Mouse (Mus musculus): ENCODE data around the gene Clcc1. TPM values are rescaled to one million over a fixed set of nuclear protein-coding genes. Genes with fewer than 3 reads are reported as not detected.

The Clcc1 gene
- polyA plus RNA-seq, 1 experiment, result 18.6 TPM

- Histone ChIP-seq H3K27ac (replicated peaks; ENCODE audit: low read depth, low read length) (no peak overlapping the region), H3K4me3 (ENCODE audit: insufficient read depth, low read depth, low read length) (no peak overlapping the region), H3K4me1 (ENCODE audit: control insufficient read depth, insufficient read depth, insufficient read length, low read length) (no peaks in the 10 kb centered on the region)
These were observed 32.0 kb downstream of the Clcc1 start for GRCm38 (mm10) chr3:108685701-108686100.

- H3K27ac ChIP-seq (replicated peaks; ENCODE audit: low read depth, low read length), result no peak overlapping the region
- H3K4me1 ChIP-seq (ENCODE audit: control insufficient read depth, insufficient read depth, insufficient read length, low read length), result no peaks in the 10 kb centered on the region
These were observed 35.3 kb downstream of the Clcc1 start for GRCm38 (mm10) chr3:108689015-108689441.

GRCm38 (mm10) chr3:108689446-108689845 is 35.7 kb downstream of the Clcc1 start:
- Histone ChIP-seq H3K4me3 (ENCODE audit: insufficient read depth, low read depth, low read length) (no peak overlapping the region), H3K27ac (replicated peaks; ENCODE audit: low read depth, low read length) (no peak overlapping the region), H3K4me1 (ENCODE audit: control insufficient read depth, insufficient read depth, insufficient read length, low read length) (no peaks in the 10 kb centered on the region)

More at GRCm38 (mm10) chr3:108689015-108689441, 35.3 kb downstream of the Clcc1 start:
- H3K4me3 ChIP-seq (ENCODE audit: insufficient read depth, low read depth, low read length), result no peak overlapping the region

- no peaks in the 10 kb centered on the region for H3K4me1 ChIP-seq (ENCODE audit: control insufficient read depth, insufficient read depth, insufficient read length, low read length)
- H3K27ac ChIP-seq (replicated peaks; ENCODE audit: low read depth, low read length), result no peak overlapping the region
- H3K4me3 ChIP-seq (ENCODE audit: insufficient read depth, low read depth, low read length), result no peak overlapping the region
These were observed 36.3 kb downstream of the Clcc1 start for GRCm38 (mm10) chr3:108689979-108690378.

- Histone ChIP-seq H3K4me1 (ENCODE audit: control insufficient read depth, insufficient read depth, insufficient read length, low read length) (no peaks in the 10 kb centered on the region), H3K27ac (replicated peaks; ENCODE audit: low read depth, low read length) (no peak overlapping the region), H3K4me3 (ENCODE audit: insufficient read depth, low read depth, low read length) (no peak overlapping the region)
These were observed 40.6 kb downstream of the Clcc1 start for GRCm38 (mm10) chr3:108694321-108694720.

GRCm38 (mm10) chr3:108698662-108699061 is 44.9 kb downstream of the Clcc1 start:
- Histone ChIP-seq H3K4me3 (ENCODE audit: insufficient read depth, low read depth, low read length) (no peak overlapping the region), H3K27ac (replicated peaks; ENCODE audit: low read depth, low read length) (no peak overlapping the region), H3K4me1 (ENCODE audit: control insufficient read depth, insufficient read depth, insufficient read length, low read length) (no peaks in the 10 kb centered on the region)

GRCm38 (mm10) chr3:108699786-108700185 is 46.1 kb downstream of the Clcc1 start:
- H3K27ac ChIP-seq (replicated peaks; ENCODE audit: low read depth, low read length), result no peak overlapping the region
- no peak overlapping the region for H3K4me3 ChIP-seq (ENCODE audit: insufficient read depth, low read depth, low read length)
- H3K4me1 ChIP-seq (ENCODE audit: control insufficient read depth, insufficient read depth, insufficient read length, low read length), result no peaks in the 10 kb centered on the region

- H3K4me3 ChIP-seq (ENCODE audit: insufficient read depth, low read depth, low read length), result no peak overlapping the region
- no peak overlapping the region for H3K27ac ChIP-seq (replicated peaks; ENCODE audit: low read depth, low read length)
- no peaks in the 10 kb centered on the region for H3K4me1 ChIP-seq (ENCODE audit: control insufficient read depth, insufficient read depth, insufficient read length, low read length)
These were observed 47.5 kb downstream of the Clcc1 start for GRCm38 (mm10) chr3:108701256-108701655.

- no peak overlapping the region for H3K27ac ChIP-seq (replicated peaks; ENCODE audit: low read depth, low read length)
- no peak overlapping the region for H3K4me3 ChIP-seq (ENCODE audit: insufficient read depth, low read depth, low read length)
- H3K4me1 ChIP-seq (ENCODE audit: control insufficient read depth, insufficient read depth, insufficient read length, low read length), result no peaks in the 10 kb centered on the region
These were observed 49.1 kb downstream of the Clcc1 start for GRCm38 (mm10) chr3:108702789-108703188.

GRCm38 (mm10) chr3:108711296-108711695 is 57.6 kb downstream of the Clcc1 start:
- Histone ChIP-seq H3K27ac (replicated peaks; ENCODE audit: low read depth, low read length) (no peak overlapping the region), H3K4me1 (ENCODE audit: control insufficient read depth, insufficient read depth, insufficient read length, low read length) (no peaks in the 10 kb centered on the region), H3K4me3 (ENCODE audit: insufficient read depth, low read depth, low read length) (no peak overlapping the region)

- Histone ChIP-seq H3K4me1 (ENCODE audit: control insufficient read depth, insufficient read depth, insufficient read length, low read length) (no peaks in the 10 kb centered on the region), H3K27ac (replicated peaks; ENCODE audit: low read depth, low read length) (no peak overlapping the region), H3K4me3 (ENCODE audit: insufficient read depth, low read depth, low read length) (no peak overlapping the region)
These were observed 59.5 kb downstream of the Clcc1 start for GRCm38 (mm10) chr3:108713065-108713675.

- Histone ChIP-seq H3K4me3 (ENCODE audit: insufficient read depth, low read depth, low read length) (no peak overlapping the region), H3K4me1 (ENCODE audit: control insufficient read depth, insufficient read depth, insufficient read length, low read length) (no peaks in the 10 kb centered on the region), H3K27ac (replicated peaks; ENCODE audit: low read depth, low read length) (no peak overlapping the region)
These were observed 61.1 kb downstream of the Clcc1 start for GRCm38 (mm10) chr3:108714837-108715236.

GRCm38 (mm10) chr3:108717896-108718502 is 64.3 kb downstream of the Clcc1 start:
- Histone ChIP-seq H3K4me3 (ENCODE audit: insufficient read depth, low read depth, low read length) (no peak overlapping the region), H3K27ac (replicated peaks; ENCODE audit: low read depth, low read length) (no peak overlapping the region)

GRCm38 (mm10) chr3:108719357-108719756 is 65.6 kb downstream of the Clcc1 start:
- no peak overlapping the region for H3K27ac ChIP-seq (replicated peaks; ENCODE audit: low read depth, low read length)
- no peak overlapping the region for H3K4me3 ChIP-seq (ENCODE audit: insufficient read depth, low read depth, low read length)
- H3K4me1 ChIP-seq (ENCODE audit: control insufficient read depth, insufficient read depth, insufficient read length, low read length), result no peaks in the 10 kb centered on the region

More at GRCm38 (mm10) chr3:108717896-108718502, 64.3 kb downstream of the Clcc1 start:
- no peaks in the 10 kb centered on the region for H3K4me1 ChIP-seq (ENCODE audit: control insufficient read depth, insufficient read depth, insufficient read length, low read length)

- Histone ChIP-seq H3K4me1 (ENCODE audit: control insufficient read depth, insufficient read depth, insufficient read length, low read length) (no peaks in the 10 kb centered on the region), H3K27ac (replicated peaks; ENCODE audit: low read depth, low read length) (no peak overlapping the region), H3K4me3 (ENCODE audit: insufficient read depth, low read depth, low read length) (no peak overlapping the region)
These were observed 66.0 kb downstream of the Clcc1 start for GRCm38 (mm10) chr3:108719761-108720160.
